Mouse (Mus musculus): ENCODE data around the gene Twnk.

- TF ChIP-seq CTCF (conservative IDR thresholded peaks at IDR 0.05 in 1 of 2, IDR thresholded peaks at IDR 0.05 in 1 of 2; ENCODE audit: low read depth in 2 of 2, low read length in 2 of 2) (no peak), MXI1 (IDR thresholded peaks at IDR 0.05; ENCODE audit: low read depth, low read length) (no peak), ZC3H11A (IDR thresholded peaks at IDR 0.05; ENCODE audit: low read depth, low read length) (no peak), SMC3 (IDR thresholded peaks at IDR 0.05; ENCODE audit: low read depth, low read length) (no peak), TBP (conservative IDR thresholded peaks at IDR 0.05; ENCODE audit: low read depth, low read length) (no peak), KAT2A (IDR thresholded peaks at IDR 0.05; ENCODE audit: insufficient replicate concordance, low read length) (no peak), USF1 (IDR thresholded peaks at IDR 0.05; ENCODE audit: low read depth, low read length) (no peak)
Observed at GRCm38 (mm10) chr19:44989567-44990495, 15.6 kb upstream of the Twnk start.
